Mouse (Mus musculus) forebrain, postnatal 0 days (tissue): Measurements from ENCODE around the gene Pank4. TPM values are rescaled to one million over a fixed set of nuclear protein-coding genes. Genes with fewer than 3 reads are reported as not detected.
A peak's percentile ranks its signal among the peaks of the same experiment; 100 is the strongest.

Experiments
- ATAC-seq: fragments of 200-750 bp; cut with Nextera tagmentation; 2 replicates; pipeline ENCODE4 v1.8.0; 2017; ENCODE audit warnings: mild to moderate bottlenecking, moderate library complexity
- DNase-seq: peaks from one replicate; pipeline ENCODE4 v3.0.0-alpha.2; 2015
- H3K27ac ChIP-seq: fragments of 300-500 bp; sonication (generic); 2 replicates; pipeline ENCODE4 v1.5.1; 2014; ENCODE audit warnings: low read depth, mild to moderate bottlenecking, antibody characterized with exemption, low read length, moderate library complexity, mixed read lengths
- H3K27me3 ChIP-seq: fragments of 300-500 bp; sonication (generic); 2 replicates; pipeline ENCODE4 v1.6.1; 2014; ENCODE audit warnings: mild to moderate bottlenecking, low read length, mixed read lengths; ENCODE audit not compliant: insufficient read depth
- H3K36me3 ChIP-seq: fragments of 300-500 bp; sonication (generic); 2 replicates; pipeline ENCODE4 v1.6.1; 2014; ENCODE audit warnings: mild to moderate bottlenecking, moderate library complexity; ENCODE audit not compliant: insufficient read depth
- H3K4me1 ChIP-seq: fragments of 300-500 bp; sonication (generic); 2 replicates; pipeline ENCODE4 v1.6.1; 2014; ENCODE audit warnings: antibody characterized with exemption; ENCODE audit not compliant: insufficient read depth
- H3K4me2 ChIP-seq: fragments of 300-500 bp; sonication (generic); 2 replicates; pipeline ENCODE4 v1.6.1; 2014; ENCODE audit warnings: low read depth, mild to moderate bottlenecking, moderate library complexity
- H3K4me3 ChIP-seq: fragments of 300-500 bp; sonication (generic); 2 replicates; pipeline ENCODE4 v1.5.1; 2014; ENCODE audit warnings: low read depth, low read length, mixed read lengths
- H3K9ac ChIP-seq: fragments of 300-500 bp; sonication (generic); 2 replicates; pipeline ENCODE4 v1.6.1; 2014; ENCODE audit warnings: mild to moderate bottlenecking
- H3K9me3 ChIP-seq: fragments of 300-500 bp; sonication (generic); 2 replicates; pipeline ENCODE4 v1.6.1; 2016; ENCODE audit warnings: low read length
- CTCF ChIP-seq: sonication (generic); IDR thresholded peaks from 2 replicates; pipeline ENCODE4 v1.5.1; 2016; ENCODE audit warnings: antibody characterized with exemption, control low read depth, low read depth
- WGBS: fragments of 180-500 bp; shearing (Covaris S2); extraction: QIAGEN DNeasy Blood & Tissue Kit; methylation state at CpG from one replicate; pipeline ENCODE4 v1.1.7; 2014; 5-methylcytosine and 5-hydroxymethylcytosine counted together
- polyA plus RNA-seq: library from polyadenylated mRNA; unstranded; fragments of >200 nt; fragmentation: Nextera tagmentation; extraction: Ambion mirVana; gene quantifications from 2 replicates; pipeline ENCODE4 v1.2.1, GENCODE M21; 2015
- total RNA-seq: library from RNA; depleted of rRNA; stranded (reverse); fragments of >200 nt; gene quantifications from 2 replicates; pipeline ENCODE4 v1.2.3, GENCODE M21; 2014

Pank4 gene
- total and polyA plus RNA-seq, 2 experiments from 2014 or later: 22.6 to 39.7 TPM

GRCm38 (mm10) chr4:155017253-155017878, 53.4 kb downstream of the Pank4 start:
- ATAC-seq: no peak
- no peak for DNase-seq
- no peak overlapping the region for H3K4me2 ChIP-seq

GRCm38 (mm10) chr4:155018066-155018465, 54.1 kb downstream of the Pank4 start:
- TF ChIP-seq CTCF: no peak
- no peak overlapping the region for H3K27ac ChIP-seq
- no peaks in the 10 kb centered on the region for H3K9me3 ChIP-seq
- WGBS: 82% methylated on average over 8 of the region's 8 CpGs
- H3K4me1 ChIP-seq: no peaks in the 10 kb centered on the region; the same call in 1 of the 2 replicates
- no peak overlapping the region for H3K4me3 ChIP-seq
- DNase-seq (no peak), ATAC-seq (no peak)
- H3K27me3 ChIP-seq: no peaks in the 10 kb centered on the region
- H3K9ac ChIP-seq: no peak overlapping the region
- H3K4me2 ChIP-seq: no peak overlapping the region
- H3K36me3 ChIP-seq: no peaks in the 10 kb centered on the region

More at GRCm38 (mm10) chr4:155017253-155017878, 53.4 kb downstream of the Pank4 start:
- Histone ChIP-seq H3K4me1 (no peaks in the 10 kb centered on the region; the same call in 1 of the 2 replicates), H3K9ac (no peak overlapping the region), H3K4me3 (no peak overlapping the region), H3K9me3 (no peaks in the 10 kb centered on the region), H3K27me3 (no peaks in the 10 kb centered on the region), H3K27ac (no peak overlapping the region), H3K36me3 (no peaks in the 10 kb centered on the region)
- no peak for TF ChIP-seq CTCF
- 58% methylated on average over 11 of the region's 11 CpGs for WGBS

GRCm38 (mm10) chr4:155018601-155019335, 54.8 kb downstream of the Pank4 start:
- no peaks in the 10 kb centered on the region; the same call in 1 of the 2 replicates for H3K4me1 ChIP-seq
- TF ChIP-seq CTCF: peak; percentile 22; the same call in 1 of the 2 replicates
- WGBS: 7% methylated on average over 15 of the region's 15 CpGs
- DNase-seq (no peak), ATAC-seq (peak; percentile 8; the same call in 1 of the 2 replicates)
- H3K4me2 ChIP-seq: no peak overlapping the region; the same call in 1 of the 2 replicates
- no peak overlapping the region for H3K9ac ChIP-seq
- H3K36me3 ChIP-seq: no peaks in the 10 kb centered on the region
- H3K27ac ChIP-seq: no peak overlapping the region
- no peaks in the 10 kb centered on the region for H3K9me3 ChIP-seq
- H3K27me3 ChIP-seq: no peaks in the 10 kb centered on the region
- no peak overlapping the region for H3K4me3 ChIP-seq

GRCm38 (mm10) chr4:155019336-155019847, 55.5 kb downstream of the Pank4 start:
- Histone ChIP-seq H3K27ac (no peak overlapping the region), H3K9me3 (no peaks in the 10 kb centered on the region), H3K4me3 (no peak overlapping the region), H3K27me3 (no peaks in the 10 kb centered on the region), H3K4me1 (no peaks in the 10 kb centered on the region; the same call in 1 of the 2 replicates), H3K9ac (no peak overlapping the region), H3K4me2 (no peak overlapping the region; the same call in 1 of the 2 replicates), H3K36me3 (no peaks in the 10 kb centered on the region)
- 5% methylated on average over 10 of the region's 10 CpGs for WGBS
- ATAC-seq: peak; percentile 64; the same call in 1 of the 2 replicates
- no peak for DNase-seq
- TF ChIP-seq CTCF: no peak

GRCm38 (mm10) chr4:155020141-155020540, 56.2 kb downstream of the Pank4 start:
- ATAC-seq (no peak), DNase-seq (no peak)
- Histone ChIP-seq H3K4me3 (no peak overlapping the region), H3K9ac (no peak overlapping the region), H3K27ac (no peak overlapping the region), H3K36me3 (no peaks in the 10 kb centered on the region), H3K4me1 (no peaks in the 10 kb centered on the region; the same call in 1 of the 2 replicates), H3K4me2 (no peak overlapping the region), H3K27me3 (no peaks in the 10 kb centered on the region), H3K9me3 (no peaks in the 10 kb centered on the region)
- TF ChIP-seq CTCF: no peak
- WGBS: 87% methylated on average over 1 of the region's 1 CpGs

DNA sequence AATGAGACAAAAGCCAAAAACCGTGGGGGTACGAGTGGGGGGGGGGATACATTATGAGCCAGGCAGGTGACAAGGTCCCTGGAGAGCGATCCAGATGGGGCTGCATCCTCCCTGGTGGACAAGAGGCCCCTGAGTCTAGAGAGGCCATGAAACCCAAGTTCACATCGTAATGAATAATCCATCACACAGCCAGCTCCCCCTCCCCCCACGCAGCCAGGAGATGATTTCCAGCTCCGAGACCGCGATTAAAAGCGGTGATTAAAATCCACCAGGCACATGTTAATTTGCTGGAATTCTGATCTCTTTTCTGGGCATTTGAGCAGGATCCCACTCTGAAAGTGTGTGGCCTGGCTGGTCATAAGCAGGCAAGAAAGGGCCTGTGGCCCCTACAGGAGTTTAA, 56.9 kb downstream of the Pank4 start:
- no peaks in the 10 kb centered on the region for H3K9me3 ChIP-seq
- H3K4me3 ChIP-seq: no peak overlapping the region
- H3K4me1 ChIP-seq: no peaks in the 10 kb centered on the region; the same call in 1 of the 2 replicates
- H3K36me3 ChIP-seq: no peaks in the 10 kb centered on the region
- H3K9ac ChIP-seq: no peak overlapping the region
- no peak for DNase-seq
- WGBS: 36% methylated on average over 9 of the region's 9 CpGs
- no peak overlapping the region for H3K27ac ChIP-seq
- no peak for ATAC-seq
- no peak for TF ChIP-seq CTCF
- H3K27me3 ChIP-seq: no peaks in the 10 kb centered on the region
- H3K4me2 ChIP-seq: no peak overlapping the region
